Mouse (Mus musculus): ENCODE results near the gene Gnao1. TPM values are rescaled to one million over a fixed set of nuclear protein-coding genes. Genes with fewer than 3 reads are reported as not detected.

Gnao1 gene
- polyA plus RNA-seq, 1 experiment from 2014 or later: 16.0 TPM

GRCm38 (mm10) chr8:93972971-93973734 lies 163.4 kb downstream of the Gnao1 start:
- peaks cover 11% of the 10 kb centered on the region for H3K4me1 ChIP-seq
- no peaks in the 10 kb centered on the region for H3K27me3 ChIP-seq (ENCODE audit: poor library complexity, severe bottlenecking)
- WGBS: 89% methylated on average over 14 of the region's 14 CpGs
- H3K9me3 ChIP-seq: no peaks in the 10 kb centered on the region
- DNase-seq (ENCODE audit: extremely low spot score, low spot score): no peak
- peaks cover 83% of the 10 kb centered on the region for H3K36me3 ChIP-seq (replicated peaks)
- no peak overlapping the region for H3K27ac ChIP-seq
- H3K4me3 ChIP-seq: no peak overlapping the region

GRCm38 (mm10) chr8:93973831-93974375 lies 164.1 kb downstream of the Gnao1 start:
- WGBS: 95% methylated on average over 13 of the region's 13 CpGs
- peaks cover 7% of the 10 kb centered on the region for H3K4me1 ChIP-seq
- H3K36me3 ChIP-seq (replicated peaks): peaks cover 91% of the 10 kb centered on the region
- H3K27ac ChIP-seq: no peak overlapping the region
- no peak for DNase-seq (ENCODE audit: extremely low spot score, low spot score)
- no peaks in the 10 kb centered on the region for H3K27me3 ChIP-seq (ENCODE audit: poor library complexity, severe bottlenecking)
- no peak overlapping the region for H3K4me3 ChIP-seq
- H3K9me3 ChIP-seq: no peaks in the 10 kb centered on the region

GRCm38 (mm10) chr8:93974602-93975186 lies 164.9 kb downstream of the Gnao1 start:
- Histone ChIP-seq H3K4me1 (peaks cover 2% of the 10 kb centered on the region), H3K9me3 (no peaks in the 10 kb centered on the region), H3K36me3 (replicated peaks) (peaks cover 98% of the 10 kb centered on the region), H3K4me3 (no peak overlapping the region), H3K27ac (no peak overlapping the region), H3K27me3 (ENCODE audit: poor library complexity, severe bottlenecking) (no peaks in the 10 kb centered on the region)
- DNase-seq (ENCODE audit: extremely low spot score, low spot score): no peak
- WGBS: 89% methylated on average over 11 of the region's 11 CpGs

- no peaks in the 10 kb centered on the region for H3K9me3 ChIP-seq
- no peak for DNase-seq (ENCODE audit: extremely low spot score, low spot score)
- H3K36me3 ChIP-seq (replicated peaks): peaks cover 98% of the 10 kb centered on the region
- H3K4me3 ChIP-seq: no peak overlapping the region
- no peak overlapping the region for H3K27ac ChIP-seq
- 90% methylated on average over 2 of the region's 2 CpGs for WGBS
- no peaks in the 10 kb centered on the region for H3K27me3 ChIP-seq (ENCODE audit: poor library complexity, severe bottlenecking)
- H3K4me1 ChIP-seq: no peaks in the 10 kb centered on the region
Measured at GRCm38 (mm10) chr8:93975358-93975757, 165.6 kb downstream of the Gnao1 start.

- no peaks in the 10 kb centered on the region for H3K4me1 ChIP-seq
- no peaks in the 10 kb centered on the region for H3K9me3 ChIP-seq
- no peak overlapping the region for H3K27ac ChIP-seq
- WGBS: 93% methylated on average over 6 of the region's 6 CpGs
- peaks cover 98% of the 10 kb centered on the region for H3K36me3 ChIP-seq (replicated peaks)
- no peak for DNase-seq (ENCODE audit: extremely low spot score, low spot score)
- H3K4me3 ChIP-seq: no peak overlapping the region
- no peaks in the 10 kb centered on the region for H3K27me3 ChIP-seq (ENCODE audit: poor library complexity, severe bottlenecking)
Measured at GRCm38 (mm10) chr8:93976446-93977211, 166.9 kb downstream of the Gnao1 start.

GRCm38 (mm10) chr8:93980141-93980540 lies 170.4 kb downstream of the Gnao1 start:
- no peak overlapping the region for H3K4me3 ChIP-seq
- H3K36me3 ChIP-seq (replicated peaks): peaks cover 97% of the 10 kb centered on the region
- 93% methylated on average over 4 of the region's 4 CpGs for WGBS
- no peak for DNase-seq (ENCODE audit: extremely low spot score, low spot score)
- no peak overlapping the region for H3K27ac ChIP-seq
- H3K27me3 ChIP-seq (ENCODE audit: poor library complexity, severe bottlenecking): no peaks in the 10 kb centered on the region
- H3K9me3 ChIP-seq: no peaks in the 10 kb centered on the region
- H3K4me1 ChIP-seq: no peaks in the 10 kb centered on the region

GRCm38 (mm10) chr8:93981679-93982215 lies 172.0 kb downstream of the Gnao1 start:
- peaks cover 95% of the 10 kb centered on the region for H3K36me3 ChIP-seq (replicated peaks)
- WGBS: 96% methylated on average over 5 of the region's 5 CpGs

GRCm38 (mm10) chr8:93983827-93984226 lies 174.1 kb downstream of the Gnao1 start:
- Histone ChIP-seq H3K4me1 (no peaks in the 10 kb centered on the region), H3K36me3 (replicated peaks) (peaks cover 92% of the 10 kb centered on the region), H3K27me3 (ENCODE audit: poor library complexity, severe bottlenecking) (no peaks in the 10 kb centered on the region), H3K27ac (no peak overlapping the region), H3K9me3 (no peaks in the 10 kb centered on the region), H3K4me3 (no peak overlapping the region)
- DNase-seq (ENCODE audit: extremely low spot score, low spot score): no peak
- 85% methylated on average over 3 of the region's 3 CpGs for WGBS

More at GRCm38 (mm10) chr8:93981679-93982215, 172.0 kb downstream of the Gnao1 start:
- no peaks in the 10 kb centered on the region for H3K9me3 ChIP-seq
- H3K4me1 ChIP-seq: no peaks in the 10 kb centered on the region
- H3K4me3 ChIP-seq: no peak overlapping the region
- peak; percentile 8 for DNase-seq (ENCODE audit: extremely low spot score, low spot score)
- no peaks in the 10 kb centered on the region for H3K27me3 ChIP-seq (ENCODE audit: poor library complexity, severe bottlenecking)
- no peak overlapping the region for H3K27ac ChIP-seq

GRCm38 (mm10) chr8:93984731-93985130 lies 175.0 kb downstream of the Gnao1 start:
- no peaks in the 10 kb centered on the region for H3K9me3 ChIP-seq
- peaks cover 92% of the 10 kb centered on the region for H3K36me3 ChIP-seq (replicated peaks)
- H3K27ac ChIP-seq: no peak overlapping the region
- H3K4me1 ChIP-seq: no peaks in the 10 kb centered on the region
- H3K4me3 ChIP-seq: no peak overlapping the region
- H3K27me3 ChIP-seq (ENCODE audit: poor library complexity, severe bottlenecking): no peaks in the 10 kb centered on the region
- DNase-seq (ENCODE audit: extremely low spot score, low spot score): peak; percentile 10
- 92% methylated on average over 3 of the region's 3 CpGs for WGBS

- DNase-seq (ENCODE audit: extremely low spot score, low spot score): peak; percentile 1
- Histone ChIP-seq H3K4me3 (no peak overlapping the region), H3K4me1 (no peaks in the 10 kb centered on the region), H3K27ac (no peak overlapping the region), H3K36me3 (replicated peaks) (peaks cover 86% of the 10 kb centered on the region), H3K9me3 (peaks cover 16% of the 10 kb centered on the region), H3K27me3 (ENCODE audit: poor library complexity, severe bottlenecking) (no peaks in the 10 kb centered on the region)
- WGBS: 93% methylated on average over 4 of the region's 4 CpGs
Measured at GRCm38 (mm10) chr8:93989739-93990138, 180.0 kb downstream of the Gnao1 start.

- H3K9me3 ChIP-seq: no peaks in the 10 kb centered on the region
- no peaks in the 10 kb centered on the region for H3K4me1 ChIP-seq
- no peak overlapping the region for H3K27ac ChIP-seq
- peaks cover 83% of the 10 kb centered on the region for H3K36me3 ChIP-seq (replicated peaks)
- 92% methylated on average over 2 of the region's 2 CpGs for WGBS
- DNase-seq (ENCODE audit: extremely low spot score, low spot score): no peak
- H3K4me3 ChIP-seq: no peak overlapping the region
- no peaks in the 10 kb centered on the region for H3K27me3 ChIP-seq (ENCODE audit: poor library complexity, severe bottlenecking)
Measured at GRCm38 (mm10) chr8:93998961-93999360, 189.2 kb downstream of the Gnao1 start.

GRCm38 (mm10) chr8:94004139-94004538 lies 194.4 kb downstream of the Gnao1 start:
- H3K27me3 ChIP-seq (ENCODE audit: poor library complexity, severe bottlenecking): no peaks in the 10 kb centered on the region
- no peak overlapping the region for H3K4me3 ChIP-seq
- H3K27ac ChIP-seq: no peak overlapping the region
- 90% methylated on average over 9 of the region's 9 CpGs for WGBS
- DNase-seq (ENCODE audit: extremely low spot score, low spot score): no peak
- peaks cover 6% of the 10 kb centered on the region for H3K4me1 ChIP-seq
- no peaks in the 10 kb centered on the region for H3K9me3 ChIP-seq
- peaks cover 68% of the 10 kb centered on the region for H3K36me3 ChIP-seq (replicated peaks)

All from forebrain, embryonic 10.5 days (tissue).